Mouse (Mus musculus) retina, postnatal 1 day (tissue): ENCODE data around the gene Mrpl20.

Experiments used
- DNase-seq: peaks from one replicate; pipeline ENCODE4 v3.0.0-alpha.2; 2012

The Mrpl20 gene

DNA sequence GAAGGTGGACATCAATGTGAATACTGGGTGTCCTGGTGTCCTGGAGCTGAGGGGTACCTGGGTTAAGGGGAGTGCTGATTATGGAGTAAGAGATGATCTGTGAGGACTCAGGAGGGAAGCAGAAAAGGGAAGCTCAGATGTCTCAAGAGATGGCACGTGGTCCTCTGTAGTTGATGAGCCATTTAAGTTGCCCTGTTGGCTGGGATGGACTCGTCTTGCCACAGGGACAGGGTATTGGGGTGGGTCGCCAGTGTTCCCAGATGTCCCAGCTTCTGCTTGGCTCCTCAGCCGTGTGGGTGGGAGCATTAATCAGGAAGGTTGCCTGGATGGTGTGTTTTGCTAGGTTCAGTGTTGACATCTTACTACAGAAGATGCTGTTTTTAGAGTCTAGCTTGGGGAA is 30.6 kb downstream of the Mrpl20 start:
- no peak for DNase-seq

DNA sequence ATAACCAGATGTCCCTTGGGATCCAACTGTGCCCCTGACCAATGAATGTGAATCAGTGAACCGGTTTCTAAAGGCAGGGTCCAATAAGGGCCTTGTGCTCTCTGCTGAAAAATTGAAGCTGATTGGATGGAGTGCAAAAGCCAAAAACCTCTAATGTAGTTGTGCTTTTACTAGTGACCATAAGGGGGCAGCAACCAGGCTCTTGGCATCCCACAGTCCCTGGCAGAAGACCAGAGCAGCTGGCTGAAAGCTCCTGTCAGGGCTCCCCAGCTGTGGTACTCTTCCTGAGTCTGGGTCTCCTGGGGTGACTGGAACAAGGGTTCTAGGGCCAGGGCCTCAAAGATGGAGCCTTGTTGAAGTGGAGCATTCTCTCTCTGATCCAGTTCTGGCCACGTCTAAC is 31.2 kb downstream of the Mrpl20 start:
- DNase-seq = peak; percentile 89

DNA sequence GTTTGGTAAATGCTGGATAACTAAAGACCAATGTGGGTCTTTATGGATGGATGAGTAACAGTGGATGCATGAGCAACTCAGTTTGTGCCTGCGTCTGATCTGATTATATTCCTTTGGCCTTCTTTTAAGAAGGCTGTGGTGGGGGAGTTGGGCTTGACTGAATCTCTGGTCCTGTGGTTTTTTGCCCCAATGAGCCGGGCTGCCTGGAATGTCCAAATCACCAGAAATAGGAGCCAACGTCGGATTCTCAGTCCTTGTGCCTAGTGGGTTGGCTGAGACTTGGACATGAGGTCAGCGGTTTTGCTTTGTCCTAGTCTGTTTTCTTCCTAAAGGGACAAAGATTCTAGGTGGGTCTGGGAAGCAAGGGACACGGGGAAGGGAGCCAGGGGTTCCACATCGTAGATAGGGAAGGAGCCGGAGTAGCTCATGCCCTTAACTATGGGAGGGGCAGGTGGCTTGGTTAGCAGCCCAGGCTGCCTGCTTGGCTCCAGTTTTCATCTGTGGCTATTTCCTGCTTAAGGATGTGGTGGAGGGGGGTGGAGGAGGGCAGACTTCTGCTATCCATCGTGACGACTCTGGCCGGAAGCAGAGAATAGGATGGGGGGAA is 34.8 kb downstream of the Mrpl20 start:
- no peak for DNase-seq

DNA sequence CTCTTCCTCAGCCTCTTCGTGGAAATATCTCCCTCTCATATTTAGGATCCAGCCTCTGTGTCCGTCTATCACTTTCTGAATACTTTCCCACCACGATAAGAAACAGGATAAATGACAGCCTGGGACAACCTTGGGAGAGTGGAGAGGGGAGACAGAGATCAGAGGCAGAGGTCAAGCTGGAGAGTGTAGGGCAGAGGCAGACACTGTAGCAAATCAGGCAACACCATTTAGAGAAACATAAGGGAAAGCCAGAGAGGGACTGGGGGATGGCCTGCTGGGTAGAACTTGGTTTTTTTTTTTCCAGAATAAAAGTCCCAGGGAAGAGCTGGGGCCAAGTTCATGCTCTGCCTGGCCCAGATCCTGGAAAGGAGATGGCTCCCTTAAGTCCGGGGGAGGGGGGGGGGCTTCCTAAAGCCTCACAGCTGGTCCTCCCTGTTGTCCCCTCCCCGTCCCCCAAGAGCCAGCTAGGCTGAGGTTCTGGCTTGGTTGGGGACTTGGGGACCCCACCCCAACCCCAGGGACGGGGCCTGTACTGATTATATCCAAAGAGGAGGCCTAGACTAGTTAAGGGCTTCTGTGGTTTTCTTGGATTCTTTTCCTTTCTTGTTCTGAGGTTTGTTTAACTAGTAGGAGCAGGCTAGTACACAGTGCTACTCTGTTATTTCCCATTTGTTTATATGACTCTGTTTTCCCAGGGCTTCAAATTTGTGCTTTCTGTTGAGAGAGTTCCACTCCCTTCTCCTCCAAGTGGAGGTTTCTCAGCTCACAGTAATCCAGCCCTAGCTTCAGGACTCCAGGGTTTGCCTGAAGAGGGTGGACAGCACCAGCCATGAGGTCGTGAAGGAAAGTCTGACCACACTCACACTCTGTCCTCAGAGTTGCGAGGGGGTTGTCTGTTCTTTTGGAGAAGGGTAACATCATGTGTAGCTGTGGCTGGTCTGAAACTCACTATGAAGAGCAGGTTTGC is 35.8 kb downstream of the Mrpl20 start:
- DNase-seq = no peak

DNA sequence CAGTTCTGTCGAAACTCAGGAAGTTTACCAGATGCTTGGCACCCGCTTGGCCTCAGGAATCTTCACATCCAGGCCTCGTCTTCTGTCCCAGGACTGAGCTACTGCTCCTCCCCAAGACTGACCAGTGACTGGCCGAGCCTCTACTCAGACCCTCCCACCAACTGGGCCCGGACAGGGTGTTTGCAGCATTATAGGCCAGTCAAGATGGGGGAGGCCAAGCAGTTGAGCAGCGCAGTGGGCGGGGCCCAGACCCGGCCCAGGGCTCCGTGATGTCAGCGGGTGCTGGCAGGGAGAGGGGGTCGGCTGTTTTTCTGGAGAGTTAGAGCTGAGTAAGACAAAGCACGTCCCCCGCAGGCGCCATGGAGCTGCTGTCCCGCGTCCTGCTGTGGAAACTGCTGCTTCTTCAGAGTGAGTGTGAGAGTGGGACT is 36.8 kb downstream of the Mrpl20 start, which contains the start of gene Mxra8:
Mxra8 (plus strand) TSS at position 198 of the 428 bp plus-strand sequence.
- DNase-seq = peak; percentile 61

DNA sequence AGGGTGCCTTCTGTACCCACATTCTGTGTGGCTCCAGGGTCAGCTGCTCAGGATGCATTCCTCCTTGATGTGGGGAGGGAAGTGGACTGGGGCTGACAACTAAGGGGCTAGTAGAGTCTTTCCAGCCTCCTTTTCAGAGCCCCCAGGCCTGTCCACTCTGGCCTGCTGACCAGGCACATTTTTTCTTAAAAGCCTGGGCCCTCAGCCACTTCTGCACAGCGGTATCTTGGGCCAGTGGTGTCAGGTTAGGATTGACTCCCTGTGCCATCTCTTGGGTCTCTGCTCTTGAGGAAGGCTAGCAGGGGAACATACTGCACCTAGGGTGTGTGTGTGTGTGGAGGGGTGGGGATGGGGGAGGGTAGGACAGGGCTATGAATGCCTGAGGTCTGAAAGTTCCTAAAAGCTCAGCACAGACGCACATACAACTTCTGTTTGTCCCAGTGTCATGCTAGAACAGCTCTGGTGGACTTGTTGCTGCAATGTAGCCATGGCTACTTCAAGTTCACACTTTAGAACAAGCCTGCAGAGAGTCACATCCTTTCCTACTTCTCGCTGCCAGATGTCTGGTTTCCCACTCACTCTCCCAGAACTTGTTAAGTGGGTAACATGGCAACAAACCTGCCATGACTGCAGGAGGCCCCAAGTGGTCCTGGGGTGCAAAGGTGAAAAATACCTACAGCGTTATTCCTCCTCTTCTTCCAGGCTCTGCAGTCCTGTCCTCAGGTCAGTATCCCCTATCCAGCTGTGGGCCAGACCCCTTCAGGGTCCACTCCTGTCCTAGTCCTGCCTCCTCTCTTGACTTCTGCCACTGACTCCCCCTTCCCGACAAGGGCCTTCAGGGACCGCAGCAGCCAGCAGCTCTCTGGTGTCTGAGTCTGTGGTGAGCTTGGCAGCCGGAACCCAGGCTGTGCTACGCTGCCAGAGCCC is 37.7 kb downstream of the Mrpl20 start:
- DNase-seq = no peak

DNA sequence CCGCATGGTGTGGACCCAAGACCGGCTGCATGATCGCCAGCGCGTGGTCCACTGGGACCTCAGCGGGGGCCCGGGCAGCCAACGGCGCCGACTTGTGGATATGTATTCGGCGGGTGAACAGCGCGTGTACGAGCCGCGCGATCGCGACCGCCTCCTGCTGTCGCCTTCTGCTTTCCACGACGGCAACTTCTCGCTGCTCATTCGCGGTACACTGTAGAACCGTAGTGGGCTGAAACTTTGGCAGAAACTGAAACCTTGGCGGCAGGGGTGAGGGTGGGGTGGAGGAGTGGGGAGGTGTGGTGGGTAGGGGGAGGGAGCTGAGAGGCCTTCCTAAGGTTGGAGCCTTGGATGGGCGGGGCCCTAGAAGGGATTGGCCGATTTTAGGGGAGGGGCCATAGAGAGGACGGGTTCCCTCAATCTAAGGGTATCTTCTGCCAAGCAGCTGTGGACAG is 38.4 kb downstream of the Mrpl20 start:
- DNase-seq = peak; percentile 75

DNA sequence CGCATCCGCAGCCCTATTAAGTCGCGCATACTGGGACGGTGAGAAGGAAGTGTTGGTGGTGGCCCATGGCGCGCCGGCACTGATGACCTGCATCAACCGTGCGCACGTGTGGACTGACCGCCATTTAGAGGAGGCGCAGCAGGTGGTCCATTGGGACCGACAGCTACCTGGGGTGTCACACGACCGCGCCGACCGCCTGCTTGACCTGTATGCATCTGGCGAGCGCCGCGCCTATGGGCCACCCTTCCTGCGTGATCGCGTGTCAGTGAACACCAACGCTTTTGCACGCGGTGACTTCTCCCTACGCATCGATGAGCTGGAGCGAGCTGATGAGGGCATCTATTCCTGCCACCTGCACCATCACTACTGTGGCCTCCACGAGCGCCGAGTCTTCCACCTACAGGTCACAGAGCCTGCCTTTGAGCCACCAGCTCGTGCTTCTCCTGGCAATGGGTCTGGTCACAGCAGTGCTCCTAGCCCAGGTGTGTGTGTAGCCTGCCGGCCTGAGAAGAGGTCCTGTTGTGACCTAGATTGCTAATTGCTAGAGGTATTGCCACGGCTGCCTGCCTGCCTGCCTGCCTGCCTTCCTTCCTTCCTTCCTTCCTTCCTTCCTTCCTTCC is 39.1 kb downstream of the Mrpl20 start:
- DNase-seq = no peak

DNA sequence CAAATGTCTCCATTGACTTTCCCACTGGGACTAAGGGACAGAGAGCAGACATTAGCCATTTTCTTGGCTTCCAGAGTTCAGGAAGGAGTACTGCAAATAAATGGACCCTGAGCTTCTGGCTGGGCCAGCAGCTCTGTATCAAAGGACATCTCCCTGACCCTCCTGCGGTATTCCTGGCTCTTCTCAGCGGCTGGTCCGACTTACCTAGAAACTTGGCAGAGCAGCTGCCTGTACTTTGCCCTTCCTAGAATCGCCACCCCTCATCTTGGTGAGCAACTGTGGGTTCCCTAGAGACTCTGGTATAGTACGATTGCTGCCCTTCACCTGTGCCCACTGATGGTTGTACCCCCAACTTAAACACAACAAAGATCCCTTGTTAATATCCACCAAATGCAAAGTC is 40.6 kb downstream of the Mrpl20 start:
- no peak for DNase-seq

DNA sequence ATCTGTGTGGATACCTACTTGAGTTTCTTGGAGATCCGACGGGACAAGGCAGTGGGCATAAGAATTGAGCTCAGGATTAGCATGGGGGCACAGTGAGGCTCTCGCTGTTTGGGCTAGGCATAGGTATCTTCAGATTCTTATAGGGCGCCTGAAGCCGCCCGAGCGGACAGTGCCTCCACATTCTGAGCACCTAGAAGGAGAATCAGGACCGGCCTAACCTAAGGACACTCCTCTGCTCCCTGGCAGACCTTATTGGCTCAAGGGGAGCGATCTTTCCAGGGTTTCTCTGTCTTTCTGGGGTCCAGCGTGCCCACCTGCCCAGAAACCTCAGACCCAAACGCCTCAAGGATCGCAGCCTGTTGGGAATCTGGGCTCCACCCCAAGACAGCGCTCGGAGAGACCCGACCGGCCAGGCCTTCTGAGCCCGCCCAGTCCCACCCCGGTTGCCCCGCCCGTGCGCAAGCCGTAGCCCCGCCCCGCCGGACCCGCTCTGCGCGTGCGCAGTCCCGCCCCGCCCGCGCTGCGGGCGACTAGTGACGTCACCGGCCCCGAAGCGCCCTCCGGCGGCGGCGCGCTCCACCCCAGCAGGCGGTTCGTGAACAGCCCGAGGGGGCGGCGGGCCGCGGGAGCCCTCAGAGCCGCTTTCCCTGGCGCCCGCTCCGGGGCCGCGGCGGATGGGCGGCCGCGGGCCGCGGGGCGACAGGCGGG is 44.3 kb downstream of the Mrpl20 start, which contains the start of gene Dvl1:
Dvl1 (plus strand) TSS at position 532 of the 708 bp plus-strand sequence.
- DNase-seq = peak; percentile 92

DNA sequence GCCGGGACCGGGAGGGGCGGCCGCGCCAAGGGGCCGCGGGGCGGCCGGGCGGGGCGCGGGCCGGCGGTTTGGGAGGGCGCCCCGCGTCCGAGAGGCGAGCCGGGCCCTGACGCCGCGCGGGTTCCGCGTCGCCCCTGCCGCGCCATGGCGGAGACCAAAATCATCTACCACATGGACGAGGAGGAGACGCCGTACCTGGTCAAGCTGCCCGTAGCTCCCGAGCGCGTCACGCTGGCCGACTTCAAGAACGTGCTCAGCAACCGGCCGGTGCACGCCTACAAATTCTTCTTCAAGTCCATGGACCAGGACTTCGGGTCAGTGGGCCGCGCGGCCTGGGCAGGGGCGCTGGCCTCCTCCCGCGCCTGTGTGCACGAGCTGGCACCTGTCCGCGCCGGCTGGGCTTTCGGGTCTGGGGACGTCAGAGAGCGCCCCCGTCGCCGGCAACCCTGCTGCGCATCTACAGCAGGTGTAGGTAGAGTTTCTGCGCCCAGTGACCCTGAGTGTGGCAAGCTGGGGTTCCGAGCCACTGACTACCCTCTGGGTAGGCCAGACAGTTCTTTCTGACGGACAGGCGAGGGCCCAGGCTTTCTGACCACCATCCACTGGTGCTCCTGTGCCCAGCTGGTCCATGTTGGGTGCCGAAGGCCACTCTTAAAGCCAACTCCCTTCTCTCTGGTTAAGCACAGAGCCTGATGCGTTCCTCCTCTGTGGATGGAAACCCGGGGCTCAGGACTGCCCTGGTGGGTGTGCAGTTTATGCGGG is 45.1 kb downstream of the Mrpl20 start:
- peak; percentile 62 for DNase-seq

DNA sequence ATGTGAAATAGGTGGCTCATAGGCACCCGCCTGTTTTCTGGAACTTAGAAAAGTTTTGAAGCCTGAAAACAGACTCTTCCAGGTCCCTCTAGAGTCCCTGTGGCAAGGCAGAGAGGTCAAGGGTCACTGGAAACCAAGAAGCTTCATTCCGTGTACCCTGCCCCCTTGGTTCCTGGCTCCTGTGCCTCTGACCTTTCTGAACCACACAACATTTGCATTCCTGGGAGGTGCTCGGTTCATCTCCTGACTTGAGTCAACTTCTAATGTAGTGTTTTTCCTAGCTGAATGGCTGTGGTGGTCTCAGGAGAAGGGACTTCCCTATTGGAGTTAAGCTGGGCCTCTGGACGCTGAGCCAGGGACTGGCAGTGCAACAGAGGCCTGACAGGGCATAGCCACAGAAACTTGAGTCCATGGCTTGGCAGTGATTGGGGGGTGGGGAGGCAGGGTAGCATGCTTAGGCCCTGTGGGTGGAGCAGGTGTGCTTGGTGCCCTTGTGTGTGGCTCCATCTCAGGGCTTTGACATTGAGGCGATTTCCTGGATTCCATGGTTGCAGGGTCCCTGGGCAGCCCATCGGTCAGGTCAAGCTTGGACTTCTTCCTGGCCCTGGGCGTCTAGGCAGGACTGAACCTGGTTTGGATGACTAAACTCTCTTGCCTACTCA is 45.9 kb downstream of the Mrpl20 start:
- DNase-seq = no peak

DNA sequence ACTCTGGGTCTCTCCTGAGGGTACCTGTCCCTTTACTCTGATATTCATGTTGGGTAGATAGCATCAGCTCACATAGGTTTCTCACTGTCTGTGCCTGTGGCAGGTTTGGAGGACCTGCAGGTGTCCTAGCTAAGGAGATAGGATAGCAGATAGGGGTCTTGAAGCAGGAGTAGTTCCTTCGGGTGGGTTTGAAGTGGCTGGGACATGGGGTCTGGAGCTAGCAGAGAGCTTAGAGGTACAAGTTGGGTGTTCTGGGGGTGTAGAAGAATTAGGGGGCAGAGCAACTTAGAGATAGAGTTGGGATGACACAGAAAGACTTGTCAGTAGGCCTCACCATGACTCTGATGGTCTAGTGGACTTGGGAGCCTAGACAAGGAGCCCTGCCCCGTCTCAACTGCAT is 46.7 kb downstream of the Mrpl20 start:
- DNase-seq = no peak

DNA sequence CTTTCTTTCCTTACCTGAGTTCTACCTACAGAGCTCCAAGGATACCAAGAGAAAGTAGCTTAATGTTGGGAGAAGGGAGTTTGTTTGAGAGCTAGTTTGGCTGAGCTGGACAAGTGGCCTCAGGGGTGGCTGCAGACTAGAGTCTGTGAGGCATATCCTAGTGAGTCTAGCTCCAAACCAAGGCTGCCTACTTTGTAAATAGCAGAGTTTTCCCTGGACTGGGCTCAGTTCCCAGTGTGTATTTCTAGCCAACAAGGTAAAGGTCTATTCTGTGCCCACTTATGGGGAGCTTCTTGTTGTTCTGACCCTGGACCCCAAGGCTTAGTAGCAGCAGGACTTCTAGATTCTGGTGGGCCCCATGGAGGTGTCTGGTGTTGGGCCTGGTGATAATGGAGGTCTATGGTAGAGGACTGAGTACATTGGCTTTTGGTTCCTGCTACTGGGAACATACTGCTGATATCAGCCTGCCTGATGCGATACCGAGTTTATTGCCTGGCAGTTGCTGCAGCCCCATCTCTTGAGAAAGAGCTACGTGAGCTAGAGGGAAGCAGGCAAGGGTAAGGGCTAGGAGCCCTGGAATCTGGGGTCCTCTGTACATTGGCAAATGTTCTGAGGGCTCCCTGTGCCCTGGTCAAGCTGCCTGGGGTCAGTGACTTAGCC is 47.2 kb downstream of the Mrpl20 start:
- no peak for DNase-seq

DNA sequence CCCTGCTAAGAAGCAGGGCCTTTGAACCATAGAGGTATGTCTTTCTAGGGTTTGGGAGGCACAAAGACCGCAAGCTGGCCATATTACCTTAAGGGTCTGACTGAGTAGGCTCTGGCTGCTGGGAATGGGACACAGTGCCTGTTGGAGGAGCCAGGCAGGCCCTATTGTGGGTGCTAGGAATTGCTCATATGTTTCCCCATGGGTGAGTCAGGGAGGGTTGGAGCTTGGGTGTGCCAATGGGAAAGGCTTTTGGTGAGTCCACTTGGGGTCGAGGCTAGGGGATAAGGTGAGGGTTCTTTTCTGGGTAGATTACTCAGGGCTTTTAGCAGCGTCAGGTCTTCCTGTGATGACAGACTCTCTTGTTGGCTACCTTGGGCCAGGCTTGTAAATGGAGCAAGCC is 48.7 kb downstream of the Mrpl20 start:
- DNase-seq = no peak

DNA sequence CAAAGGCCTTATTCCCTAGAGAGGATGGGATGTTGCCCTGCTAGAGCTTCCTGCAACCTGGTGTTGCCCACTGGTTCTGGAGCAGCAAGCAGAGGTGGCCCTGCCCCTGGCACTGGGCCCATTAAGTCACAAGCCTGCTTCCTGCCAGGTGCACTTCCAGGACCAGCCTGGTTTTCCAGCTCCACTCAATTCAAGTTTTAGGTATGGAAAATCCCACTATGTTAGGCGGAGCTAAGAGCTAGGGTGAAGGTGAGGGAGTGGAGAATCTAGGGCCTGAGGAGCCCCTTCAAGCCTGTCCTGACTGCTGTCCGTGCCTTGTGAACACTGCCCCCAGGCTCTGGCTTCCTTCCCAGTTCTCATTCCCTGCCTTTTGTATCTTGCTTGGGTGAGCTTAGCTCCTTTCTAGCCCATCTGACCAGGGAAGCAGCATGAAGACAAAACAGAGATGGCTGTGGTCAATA is 49.3 kb downstream of the Mrpl20 start:
- DNase-seq = no peak

DNA sequence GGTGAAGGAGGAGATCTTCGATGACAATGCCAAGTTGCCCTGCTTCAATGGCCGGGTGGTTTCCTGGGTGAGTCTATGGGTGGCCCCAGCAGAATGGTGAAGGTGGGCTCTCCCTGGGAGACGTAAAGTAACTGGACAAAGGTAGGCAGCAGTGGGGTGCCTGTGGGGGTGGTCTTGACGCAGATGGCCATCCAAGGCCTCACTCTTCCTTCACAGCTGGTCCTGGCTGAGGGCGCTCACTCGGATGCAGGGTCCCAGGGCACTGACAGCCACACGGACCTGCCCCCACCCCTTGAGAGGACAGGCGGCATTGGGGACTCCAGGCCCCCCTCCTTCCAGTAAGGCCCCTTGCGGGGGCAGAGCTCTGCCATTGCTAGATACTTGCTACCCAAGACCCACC is 50.7 kb downstream of the Mrpl20 start:
- no peak for DNase-seq

DNA sequence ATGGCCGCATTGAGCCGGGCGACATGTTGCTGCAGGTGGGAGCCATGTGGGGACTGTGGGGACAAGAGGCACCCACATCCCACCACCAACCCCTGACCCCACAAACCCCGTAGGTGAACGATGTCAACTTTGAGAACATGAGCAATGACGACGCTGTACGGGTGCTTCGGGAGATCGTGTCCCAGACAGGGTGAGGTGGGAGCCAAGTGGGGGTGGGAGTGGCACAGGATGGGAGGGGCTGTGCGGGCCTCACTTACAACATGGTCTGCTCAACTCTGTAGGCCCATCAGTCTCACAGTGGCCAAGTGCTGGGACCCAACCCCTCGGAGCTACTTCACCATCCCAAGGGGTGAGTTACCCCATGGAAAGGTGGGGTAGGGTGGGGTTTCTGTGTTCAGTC is 52.3 kb downstream of the Mrpl20 start:
- DNase-seq = no peak

DNA sequence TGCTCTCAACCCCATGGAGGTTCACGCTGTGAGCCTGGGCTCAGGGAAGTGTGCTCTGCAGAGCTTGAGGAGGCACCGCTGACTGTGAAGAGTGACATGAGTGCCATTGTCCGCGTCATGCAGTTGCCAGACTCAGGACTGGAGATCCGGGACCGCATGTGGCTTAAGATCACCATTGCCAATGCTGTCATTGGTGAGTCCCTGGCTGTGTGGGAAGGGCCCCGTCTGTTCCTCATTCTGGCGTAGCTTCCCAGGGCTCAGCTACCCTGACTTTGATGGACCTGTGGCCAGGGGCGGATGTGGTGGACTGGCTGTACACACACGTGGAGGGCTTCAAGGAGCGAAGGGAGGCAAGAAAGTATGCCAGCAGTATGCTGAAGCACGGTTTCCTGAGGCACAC is 53.4 kb downstream of the Mrpl20 start:
- DNase-seq = no peak

DNA sequence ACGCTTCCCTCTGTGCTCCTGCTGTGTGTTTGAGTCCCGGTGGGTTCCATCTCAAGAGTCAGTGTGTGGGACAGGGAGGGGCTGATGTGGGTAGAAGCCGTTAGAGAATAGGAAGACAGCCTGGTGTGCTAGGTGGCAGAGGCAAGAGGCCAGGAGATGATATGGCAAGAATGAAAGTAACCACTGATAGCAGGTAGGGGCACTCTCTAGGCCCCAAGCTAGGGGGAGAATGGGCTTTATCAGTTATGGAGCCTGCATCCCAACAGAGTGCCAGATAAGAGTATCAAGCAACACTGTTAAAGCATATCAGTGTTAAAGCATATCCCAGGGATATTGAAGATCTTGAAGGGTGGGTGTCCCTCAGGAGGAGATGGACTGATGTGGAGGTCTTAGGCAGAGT is 54.2 kb downstream of the Mrpl20 start:
- no peak for DNase-seq
